Mouse (Mus musculus) spleen, postnatal 0 days (tissue): ENCODE measurements around the gene Gmfg. TPM values are rescaled to one million over a fixed set of nuclear protein-coding genes. Genes with fewer than 3 reads are reported as not detected.

ENCODE experiments used
- polyA plus RNA-seq: library from polyadenylated mRNA; unstranded; fragments of >200 nt; fragmentation: Nextera tagmentation; extraction: Ambion mirVana; gene quantifications from 2 replicates; pipeline ENCODE4 v1.2.1, GENCODE M21; 2015

The Gmfg gene
- polyA plus RNA-seq: 149 and 179 TPM in 2 replicates

GRCm38 (mm10) chr7:28436932-28437570 lies at the start of gene Gmfg:
TSS of gene Gmfg (plus strand) at chr7:28437447.

DNA sequence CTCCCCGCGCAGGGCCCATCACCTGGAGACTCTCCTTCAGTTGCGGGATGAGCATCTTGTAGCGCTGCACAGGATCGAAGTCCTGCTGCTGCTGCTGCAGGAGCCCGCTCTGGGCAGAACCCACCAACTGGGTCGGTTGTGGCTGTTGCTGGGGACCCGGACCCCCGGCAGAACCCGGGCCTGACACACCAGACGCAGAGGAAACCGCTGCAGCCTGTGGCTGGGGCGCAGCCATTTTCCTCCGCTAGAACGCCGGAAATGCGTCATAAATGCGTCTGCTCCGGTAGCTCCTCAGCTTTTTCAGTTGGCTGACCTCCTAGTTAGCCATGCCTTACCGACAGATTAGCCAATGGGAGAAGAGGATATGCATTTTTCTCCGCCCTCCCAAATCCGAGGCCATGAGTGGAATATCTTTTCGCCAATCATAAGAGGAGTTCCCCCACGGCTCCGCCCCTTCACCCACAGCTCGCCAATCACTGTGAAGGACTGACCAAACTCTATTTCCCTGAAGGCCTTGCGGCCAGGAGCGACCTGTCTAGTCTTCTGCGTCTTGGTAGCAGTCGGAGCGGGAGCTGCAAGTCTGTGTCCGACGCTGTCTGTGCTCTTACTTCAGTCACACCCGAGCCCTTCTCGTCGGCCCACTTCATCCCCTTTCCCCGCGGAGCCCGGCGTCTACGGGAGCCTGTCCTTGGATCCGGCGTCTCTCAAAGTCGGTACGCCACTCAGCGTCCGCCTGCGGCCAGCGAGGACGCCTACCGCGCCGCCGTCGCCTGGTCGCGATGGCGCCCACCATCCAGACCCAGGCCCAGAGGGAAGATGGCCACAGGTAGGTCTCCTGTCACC lies 44.6 kb upstream of the Gmfg start, which contains the start of the genes Med29 and Paf1:
Gene Med29 (minus strand): TSS at position 280 of the 843 bp plus-strand sequence.
Gene Paf1 (plus strand): TSS at position 523 of the 843 bp plus-strand sequence.

GRCm38 (mm10) chr7:28451531-28452360 lies 14.5 kb downstream of the Gmfg start, which contains the start of gene Lrfn1:
TSS of gene Lrfn1 (plus strand) at chr7:28451980.

Other genes starting within 250 kb of the Gmfg start
- 1.2 and 1.5 TPM in 2 replicates for gene Eid2, start 169.6 kb upstream of the Gmfg start, polyA plus RNA-seq
- 4.4 and 5.9 TPM in 2 replicates for gene Eid2b, start 159.7 kb upstream of the Gmfg start, polyA plus RNA-seq
- 0.15 TPM in 1 of 2 replicates, not detected in the other for gene Selenov, start 146.3 kb upstream of the Gmfg start, polyA plus RNA-seq
- gene Dll3, start 135.2 kb upstream of the Gmfg start, polyA plus RNA-seq: not detected in 2 replicates
- gene Timm50, start 125.4 kb upstream of the Gmfg start, polyA plus RNA-seq: 85.5 and 94.2 TPM in 2 replicates
- gene Supt5, start 98.7 kb upstream of the Gmfg start, polyA plus RNA-seq: 30.5 and 35.4 TPM in 2 replicates
- gene Rps16, start 86.8 kb upstream of the Gmfg start, polyA plus RNA-seq: 1,177 and 1,190 TPM in 2 replicates
- 18.9 and 22.0 TPM in 2 replicates for gene Plekhg2, start 64.8 kb upstream of the Gmfg start, polyA plus RNA-seq
- gene Zfp36, start 57.2 kb upstream of the Gmfg start, polyA plus RNA-seq: 14.2 and 15.8 TPM in 2 replicates
- 21.9 and 23.0 TPM in 2 replicates for gene Med29, start 44.7 kb upstream of the Gmfg start, polyA plus RNA-seq
- 31.6 and 33.8 TPM in 2 replicates for gene Paf1, start 44.5 kb upstream of the Gmfg start, polyA plus RNA-seq
- 0.42 and 0.49 TPM in 2 replicates for gene Lrfn1, start 14.5 kb downstream of the Gmfg start, polyA plus RNA-seq
- gene Ifnl2, start 73.0 kb downstream of the Gmfg start, polyA plus RNA-seq: not detected in 2 replicates
- gene Ifnl3, start 85.4 kb downstream of the Gmfg start, polyA plus RNA-seq: not detected in 2 replicates
- gene Sycn, start 103.4 kb downstream of the Gmfg start, polyA plus RNA-seq: 25.7 and 72.8 TPM in 2 replicates
- not detected in 2 replicates for gene Nccrp1, start 109.8 kb downstream of the Gmfg start, polyA plus RNA-seq
- 6.6 and 8.0 TPM in 2 replicates for gene Samd4b, start 160.7 kb downstream of the Gmfg start, polyA plus RNA-seq
- 8.8 and 9.8 TPM in 2 replicates for gene Pak4, start 160.7 kb downstream of the Gmfg start, polyA plus RNA-seq
- gene Acp7, start 193.9 kb downstream of the Gmfg start, polyA plus RNA-seq: not detected in 2 replicates